Mouse (Mus musculus) stomach, postnatal 0 days (tissue): ENCODE data around the gene Cnot2. TPM values are rescaled to one million over a fixed set of nuclear protein-coding genes. Genes with fewer than 3 reads are reported as not detected.

Source experiments
- ATAC-seq: fragments of 200-750 bp; cut with Nextera tagmentation; 2 replicates; pipeline ENCODE4 v1.8.0; 2017; ENCODE audit not compliant: low FRiP score, low TSS enrichment
- DNase-seq: peaks from one replicate; pipeline ENCODE4 v3.0.0-alpha.2; 2016; ENCODE audit warnings: low spot score
- H3K27ac ChIP-seq: fragments of 300-500 bp; sonication (generic); replicated peaks from 2 replicates; pipeline ENCODE4 v1.5.1; 2014; ENCODE audit warnings: mild to moderate bottlenecking, control low read depth
- H3K27me3 ChIP-seq: fragments of 300-500 bp; sonication (generic); 2 replicates; pipeline ENCODE4 v1.6.1; 2014; ENCODE audit warnings: low read length; ENCODE audit not compliant: control insufficient read depth, insufficient read depth
- H3K36me3 ChIP-seq: fragments of 300-500 bp; sonication (generic); 2 replicates; pipeline ENCODE4 v1.6.1; 2014; ENCODE audit warnings: low read length, mixed read lengths; ENCODE audit not compliant: control insufficient read depth, insufficient read depth
- H3K4me1 ChIP-seq: fragments of 300-500 bp; sonication (generic); replicated peaks from 2 replicates; pipeline ENCODE4 v1.6.1; 2014; ENCODE audit warnings: antibody characterized with exemption; ENCODE audit not compliant: control insufficient read depth, insufficient read depth
- H3K4me2 ChIP-seq: fragments of 300-500 bp; sonication (generic); replicated peaks from 2 replicates; pipeline ENCODE4 v1.6.1; 2014; ENCODE audit warnings: low read depth, mild to moderate bottlenecking, control low read depth, moderate library complexity
- H3K4me3 ChIP-seq: fragments of 300-500 bp; sonication (generic); 2 replicates; pipeline ENCODE4 v1.5.1; 2014; ENCODE audit warnings: low read depth, low read length, control low read depth
- H3K9ac ChIP-seq: fragments of 300-500 bp; sonication (generic); 2 replicates; pipeline ENCODE4 v1.6.1; 2014; ENCODE audit warnings: mild to moderate bottlenecking, low read length, control low read depth, mixed read lengths
- H3K9me3 ChIP-seq: fragments of 300-500 bp; sonication (generic); 2 replicates; pipeline ENCODE4 v1.6.1; 2016; ENCODE audit warnings: low read length; ENCODE audit not compliant: control insufficient read depth
- CTCF ChIP-seq: IDR thresholded peaks from 2 replicates; pipeline ENCODE4 v1.5.1; 2016; ENCODE audit warnings: antibody characterized with exemption, low read depth, mild to moderate bottlenecking, moderate library complexity
- EP300 ChIP-seq: optimal IDR thresholded peaks from 2 replicates; pipeline ENCODE3; 2016; ENCODE audit warnings: antibody characterized with exemption
- WGBS: fragments of 180-500 bp; shearing (Covaris S2); extraction: QIAGEN DNeasy Blood & Tissue Kit; methylation state at CpG from one replicate; pipeline ENCODE4 v1.1.7; 2014; 5-methylcytosine and 5-hydroxymethylcytosine counted together
- polyA plus RNA-seq: library from polyadenylated mRNA; unstranded; fragments of >200 nt; fragmentation: Nextera tagmentation; extraction: Ambion mirVana; gene quantifications from 2 replicates; pipeline ENCODE4 v1.2.1, GENCODE M21; 2015

Cnot2 gene
- polyA plus RNA-seq, 1 experiment from 2014 or later: 38.0 TPM

GRCm38 (mm10) chr10:116547958-116548357 lies 33.4 kb downstream of the Cnot2 start:
- no peak for TF ChIP-seq EP300
- no peak for TF ChIP-seq CTCF
- DNase-seq (no peak), ATAC-seq (no peak)
- H3K4me1 ChIP-seq: no peaks in the 10 kb centered on the region
- no peaks in the 10 kb centered on the region for H3K36me3 ChIP-seq
- H3K27ac ChIP-seq: no peak overlapping the region
- H3K9ac ChIP-seq: no peak overlapping the region
- H3K4me2 ChIP-seq: no peak overlapping the region
- H3K9me3 ChIP-seq: no peaks in the 10 kb centered on the region
- H3K27me3 ChIP-seq: no peaks in the 10 kb centered on the region
- 41% methylated on average over 4 of the region's 4 CpGs for WGBS
- no peak overlapping the region for H3K4me3 ChIP-seq

DNA sequence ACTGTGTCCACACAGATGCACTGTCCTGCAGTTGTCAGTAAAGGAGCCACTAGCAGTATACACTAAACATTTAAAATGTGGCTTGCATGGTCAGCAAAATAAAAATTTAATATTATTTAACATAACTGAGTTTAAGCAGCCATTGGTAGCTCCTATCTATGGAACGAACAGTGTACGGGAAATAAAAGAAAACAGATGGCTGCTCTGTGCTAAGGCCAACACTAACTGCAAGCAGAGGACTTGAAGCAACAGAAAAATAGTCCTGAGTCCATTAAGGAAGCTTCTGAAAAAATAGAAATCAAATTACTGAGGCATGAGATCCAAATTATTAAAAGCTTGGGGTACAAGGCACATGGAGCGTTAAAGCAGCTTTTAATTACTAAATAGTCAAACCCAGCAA lies 35.1 kb downstream of the Cnot2 start:
- ATAC-seq (no peak), DNase-seq (no peak)
- Histone ChIP-seq H3K4me3 (no peak overlapping the region), H3K9me3 (no peaks in the 10 kb centered on the region), H3K4me1 (no peaks in the 10 kb centered on the region), H3K36me3 (no peaks in the 10 kb centered on the region), H3K27ac (no peak overlapping the region), H3K27me3 (no peaks in the 10 kb centered on the region), H3K4me2 (no peak overlapping the region), H3K9ac (no peak overlapping the region)
- TF ChIP-seq CTCF (no peak), EP300 (no peak)
- WGBS: 79% methylated on average over 3 of the region's 3 CpGs

DNA sequence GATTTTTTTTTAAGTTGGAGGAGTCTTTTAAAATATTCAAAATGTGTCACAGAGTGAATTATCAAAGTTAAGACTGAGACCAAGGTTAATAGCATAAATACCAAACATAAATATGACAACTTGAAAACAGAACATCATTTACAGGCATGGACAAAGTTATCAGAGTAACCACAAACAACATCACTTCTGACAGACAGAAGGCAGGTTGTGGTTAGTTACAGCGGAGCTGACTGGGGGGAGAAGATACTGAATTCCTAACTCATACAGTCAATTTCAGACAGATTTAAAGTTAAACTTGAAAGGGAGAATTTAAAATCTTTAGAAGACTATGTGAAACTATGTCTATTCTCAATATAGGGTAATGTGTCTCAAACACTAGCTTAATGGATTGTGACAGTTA lies 38.2 kb downstream of the Cnot2 start:
- 94% methylated on average over 1 of the region's 1 CpGs for WGBS
- TF ChIP-seq CTCF (no peak), EP300 (no peak)
- Histone ChIP-seq H3K4me2 (no peak overlapping the region), H3K27ac (no peak overlapping the region), H3K4me1 (no peaks in the 10 kb centered on the region), H3K9me3 (no peaks in the 10 kb centered on the region), H3K27me3 (no peaks in the 10 kb centered on the region), H3K9ac (no peak overlapping the region), H3K36me3 (no peaks in the 10 kb centered on the region), H3K4me3 (no peak overlapping the region)
- ATAC-seq (no peak), DNase-seq (no peak)

- H3K9me3 ChIP-seq: no peaks in the 10 kb centered on the region
- TF ChIP-seq CTCF (no peak), EP300 (no peak)
- no peak overlapping the region for H3K9ac ChIP-seq
- no peak for ATAC-seq
- no peak for DNase-seq
- H3K4me3 ChIP-seq: no peak overlapping the region
- H3K36me3 ChIP-seq: no peaks in the 10 kb centered on the region
- no peaks in the 10 kb centered on the region for H3K4me1 ChIP-seq
- 77% methylated on average over 5 of the region's 5 CpGs for whole genome bisulfite sequencing
- H3K27ac ChIP-seq: no peak overlapping the region
- no peak overlapping the region for H3K4me2 ChIP-seq
- H3K27me3 ChIP-seq: no peaks in the 10 kb centered on the region
Measured at GRCm38 (mm10) chr10:116540750-116541149, 40.6 kb downstream of the Cnot2 start.

GRCm38 (mm10) chr10:116537495-116537894 lies 43.8 kb downstream of the Cnot2 start:
- 67% methylated on average over 3 of the region's 3 CpGs for WGBS
- no peaks in the 10 kb centered on the region for H3K9me3 ChIP-seq

DNA sequence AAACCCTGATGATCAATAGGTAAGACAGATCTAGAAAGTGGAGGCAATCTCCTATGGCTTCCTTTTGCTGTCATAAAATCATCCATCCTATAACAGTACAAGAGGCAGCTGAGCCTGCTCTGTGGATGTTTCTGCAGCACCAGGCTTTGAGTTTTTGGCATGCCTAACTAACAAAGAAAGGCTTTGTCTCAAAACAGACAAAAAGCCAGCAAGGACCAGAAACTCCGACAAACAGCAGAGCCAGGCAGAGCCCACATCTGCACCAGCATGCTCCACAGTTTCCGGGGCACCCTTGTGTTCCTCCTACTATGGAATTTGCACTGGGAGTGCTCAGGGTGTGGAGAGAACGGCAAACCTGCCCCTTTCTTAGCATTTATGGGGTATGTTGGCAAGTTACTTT lies 47.0 kb downstream of the Cnot2 start:
- TF ChIP-seq CTCF (no peak), EP300 (no peak)
- no peak overlapping the region for H3K4me2 ChIP-seq
- H3K9me3 ChIP-seq: no peaks in the 10 kb centered on the region
- no peaks in the 10 kb centered on the region for H3K4me1 ChIP-seq
- no peak overlapping the region for H3K4me3 ChIP-seq
- H3K9ac ChIP-seq: no peak overlapping the region
- ATAC-seq: peak; percentile 72; the same call in 1 of the 2 replicates
- WGBS: 46% methylated on average over 3 of the region's 3 CpGs
- no peaks in the 10 kb centered on the region for H3K36me3 ChIP-seq
- peak; percentile 30 for DNase-seq
- H3K27me3 ChIP-seq: no peaks in the 10 kb centered on the region
- H3K27ac ChIP-seq: no peak overlapping the region

More at GRCm38 (mm10) chr10:116537495-116537894, 43.8 kb downstream of the Cnot2 start:
- H3K4me2 ChIP-seq: no peak overlapping the region
- no peak overlapping the region for H3K9ac ChIP-seq
- no peak for ATAC-seq
- H3K27ac ChIP-seq: no peak overlapping the region
- no peak for DNase-seq
- TF ChIP-seq CTCF: no peak
- TF ChIP-seq EP300: no peak
- H3K4me3 ChIP-seq: no peak overlapping the region
- H3K27me3 ChIP-seq: no peaks in the 10 kb centered on the region
- H3K4me1 ChIP-seq: no peaks in the 10 kb centered on the region
- no peaks in the 10 kb centered on the region for H3K36me3 ChIP-seq
